Mouse (Mus musculus): ENCODE data around the gene Tmtc3.
"Not testable (repeated sequence)": the region's sequence is repeated elsewhere in the genome, so short reads cannot be mapped to it uniquely, and the experiment has no call there.

Gene Tmtc3

GRCm38 (mm10) chr10:100487097-100487978, at the start of gene Tmtc3, which contains the start of gene Cep290:
Tmtc3 (minus strand) TSS chr10:100487350.
Cep290 (plus strand) TSS chr10:100487558.
- peak; percentile 81 for DNase-seq (ENCODE audit: low spot score)

- no peak for DNase-seq (ENCODE audit: low spot score)
Measured at GRCm38 (mm10) chr10:100524499-100525390, 37.6 kb upstream of the Tmtc3 start.

GRCm38 (mm10) chr10:100522330-100522729, 35.2 kb upstream of the Tmtc3 start:
- no peak for DNase-seq (ENCODE audit: low spot score)

- DNase-seq (ENCODE audit: low spot score) = no peak
Measured at GRCm38 (mm10) chr10:100521617-100522016, 34.5 kb upstream of the Tmtc3 start.

- no peak for DNase-seq (ENCODE audit: low spot score)
Measured at GRCm38 (mm10) chr10:100508170-100508569, 21.0 kb upstream of the Tmtc3 start.

GRCm38 (mm10) chr10:100498309-100498708, 11.2 kb upstream of the Tmtc3 start:
- DNase-seq (ENCODE audit: low spot score) = no peak

GRCm38 (mm10) chr10:100491916-100492315, 4.8 kb upstream of the Tmtc3 start:
- DNase-seq (ENCODE audit: low spot score) = no peak

- DNase-seq (ENCODE audit: low spot score) = no peak
Measured at GRCm38 (mm10) chr10:100486701-100487096, 451 bp downstream of the Tmtc3 start.

GRCm38 (mm10) chr10:100479538-100479937, 7.6 kb downstream of the Tmtc3 start:
- DNase-seq (ENCODE audit: low spot score) = no peak

GRCm38 (mm10) chr10:100475040-100475439, 12.1 kb downstream of the Tmtc3 start:
- DNase-seq (ENCODE audit: low spot score) = no peak

GRCm38 (mm10) chr10:100460515-100460914, 26.6 kb downstream of the Tmtc3 start:
- no peak for DNase-seq (ENCODE audit: low spot score)

GRCm38 (mm10) chr10:100449394-100449793, 37.8 kb downstream of the Tmtc3 start:
- DNase-seq (ENCODE audit: low spot score) = no peak

GRCm38 (mm10) chr10:100427592-100427991, 59.6 kb downstream of the Tmtc3 start:
- DNase-seq (ENCODE audit: low spot score) = no peak

- DNase-seq (ENCODE audit: low spot score) = no peak
Measured at GRCm38 (mm10) chr10:100415566-100415965, 71.6 kb downstream of the Tmtc3 start.

- DNase-seq (ENCODE audit: low spot score) = not testable (repeated sequence)
Measured at GRCm38 (mm10) chr10:100402301-100402700, 84.8 kb downstream of the Tmtc3 start.
